Mouse (Mus musculus) ZHBTc4 (cell line): Measurements from ENCODE around the gene Hspa1l.
"Not testable (repeated sequence)": the region's sequence is repeated elsewhere in the genome, so short reads cannot be mapped to it uniquely, and the experiment has no call there.

Source experiments
- DNase-seq: peaks from one replicate; pipeline ENCODE4 v3.0.0-alpha.2; 2011; ENCODE audit warnings: low read depth, low spot score

The Hspa1l gene

GRCm38 (mm10) chr17:34950514-34951455 is 21.7 kb upstream of the Hspa1l start:
- DNase-seq: peak; percentile 81

- DNase-seq: peak; percentile 30
These were observed 20.7 kb upstream of the Hspa1l start for GRCm38 (mm10) chr17:34951636-34952377.

- DNase-seq: peak; percentile 86
These were observed 20.0 kb upstream of the Hspa1l start for GRCm38 (mm10) chr17:34952378-34953040.

- DNase-seq: peak; percentile 62
These were observed 19.2 kb upstream of the Hspa1l start for GRCm38 (mm10) chr17:34953258-34953657.

GRCm38 (mm10) chr17:34953904-34954303 is 18.6 kb upstream of the Hspa1l start:
- DNase-seq: no peak

- DNase-seq: no peak
These were observed 17.7 kb upstream of the Hspa1l start for GRCm38 (mm10) chr17:34954831-34955230.

GRCm38 (mm10) chr17:34955884-34956283 is 16.6 kb upstream of the Hspa1l start:
- DNase-seq: no peak

GRCm38 (mm10) chr17:34956340-34956739 is 16.2 kb upstream of the Hspa1l start:
- DNase-seq: no peak

- DNase-seq: not testable (repeated sequence)
These were observed 15.2 kb upstream of the Hspa1l start for GRCm38 (mm10) chr17:34957291-34957690.

GRCm38 (mm10) chr17:34957966-34958365 is 14.5 kb upstream of the Hspa1l start:
- not testable (repeated sequence) for DNase-seq

- not testable (repeated sequence) for DNase-seq
These were observed 13.8 kb upstream of the Hspa1l start for GRCm38 (mm10) chr17:34958734-34959129.

- peak; percentile 94 for DNase-seq
These were observed 13.2 kb upstream of the Hspa1l start, which contains the start of gene Hspa1b for GRCm38 (mm10) chr17:34959130-34959778. Gene Hspa1b (minus strand): TSS chr17:34959238.

- peak; percentile 47 for DNase-seq
These were observed 12.5 kb upstream of the Hspa1l start for GRCm38 (mm10) chr17:34959881-34960515.

GRCm38 (mm10) chr17:34960702-34961493 is 11.6 kb upstream of the Hspa1l start:
- no peak for DNase-seq

GRCm38 (mm10) chr17:34962125-34962524 is 10.4 kb upstream of the Hspa1l start:
- no peak for DNase-seq

- no peak for DNase-seq
These were observed 9.7 kb upstream of the Hspa1l start for GRCm38 (mm10) chr17:34962841-34963240.

GRCm38 (mm10) chr17:34964640-34965049 is 7.9 kb upstream of the Hspa1l start:
- DNase-seq: peak; percentile 60

GRCm38 (mm10) chr17:34965627-34966026 is 6.9 kb upstream of the Hspa1l start:
- DNase-seq: no peak

GRCm38 (mm10) chr17:34969822-34970221 is 2.7 kb upstream of the Hspa1l start, which contains the start of gene Gm20481:
Gene Gm20481 (plus strand): TSS chr17:34969912.
- not testable (repeated sequence) for DNase-seq

GRCm38 (mm10) chr17:34970850-34971249 is 1.7 kb upstream of the Hspa1l start:
- DNase-seq: not testable (repeated sequence)
